Mouse (Mus musculus) cerebellum, adult 18-20 months (tissue): ENCODE data around the gene Il17rd.

Source experiments
- DNase-seq, 2 experiments: peaks; one replicate each; pipeline ENCODE4 v3.0.0; 2021

Il17rd gene

DNA sequence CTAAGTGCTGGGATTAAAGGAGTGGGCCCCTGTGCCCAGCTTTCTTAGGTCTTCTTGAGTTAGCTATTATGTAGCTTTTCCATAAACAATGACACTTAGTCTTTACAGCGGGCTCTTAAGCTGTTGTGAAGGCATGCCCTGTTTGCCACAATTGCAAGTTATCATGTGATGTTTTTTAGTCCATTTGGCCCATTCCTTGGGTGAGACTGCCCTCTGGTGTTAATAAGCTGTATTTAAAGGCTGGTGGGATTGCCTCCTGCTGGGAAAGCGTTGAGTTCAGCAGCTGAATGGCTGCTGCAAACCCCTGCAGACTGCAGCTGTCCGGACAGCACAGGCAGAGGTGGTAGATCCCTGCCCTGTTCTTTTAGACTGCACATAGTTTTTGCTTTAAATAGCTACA, 58.0 kb downstream of the Il17rd start:
- DNase-seq = peak; percentile 7 to 25

DNA sequence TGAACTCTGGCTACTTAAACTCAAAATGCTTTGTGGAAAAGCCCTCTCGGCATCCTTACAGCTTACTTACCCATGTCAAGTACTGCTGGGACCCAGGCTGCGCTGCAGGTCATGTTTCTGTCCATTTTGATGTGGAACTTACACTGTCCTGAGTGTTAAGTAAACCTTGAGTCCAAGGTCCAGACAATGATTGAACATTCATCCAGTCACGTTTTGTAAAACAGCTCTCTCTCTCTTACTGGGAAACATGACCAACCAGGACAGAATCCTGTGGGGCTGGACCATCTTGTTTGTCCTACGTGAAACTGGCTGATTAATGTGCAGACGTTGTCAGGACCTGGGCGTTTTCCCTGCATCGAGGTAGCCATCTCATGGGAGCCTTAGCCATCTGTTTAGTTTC, 63.0 kb downstream of the Il17rd start:
- DNase-seq = no peak

DNA sequence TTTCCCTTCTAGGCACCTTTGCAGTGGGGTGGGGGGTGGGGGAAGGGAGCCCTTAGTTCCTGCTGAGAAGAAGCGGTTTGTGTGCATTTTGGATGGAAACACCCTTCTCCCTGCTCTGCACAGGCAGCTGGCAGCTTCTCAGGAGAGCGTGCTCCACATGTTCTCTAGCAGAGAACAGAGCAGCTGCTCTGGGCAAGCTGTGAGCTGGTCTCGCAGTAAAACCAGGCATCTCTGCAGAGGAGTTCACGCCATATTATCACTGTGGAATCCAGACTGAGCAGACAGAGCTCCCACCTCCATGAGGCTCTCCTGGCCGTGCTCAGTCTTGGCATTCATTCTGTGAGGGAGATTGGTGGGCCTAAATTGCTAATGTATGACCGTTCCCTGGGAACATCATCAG, 64.0 kb downstream of the Il17rd start:
- peak in 1 of 2 experiments; percentile 9 for DNase-seq

DNA sequence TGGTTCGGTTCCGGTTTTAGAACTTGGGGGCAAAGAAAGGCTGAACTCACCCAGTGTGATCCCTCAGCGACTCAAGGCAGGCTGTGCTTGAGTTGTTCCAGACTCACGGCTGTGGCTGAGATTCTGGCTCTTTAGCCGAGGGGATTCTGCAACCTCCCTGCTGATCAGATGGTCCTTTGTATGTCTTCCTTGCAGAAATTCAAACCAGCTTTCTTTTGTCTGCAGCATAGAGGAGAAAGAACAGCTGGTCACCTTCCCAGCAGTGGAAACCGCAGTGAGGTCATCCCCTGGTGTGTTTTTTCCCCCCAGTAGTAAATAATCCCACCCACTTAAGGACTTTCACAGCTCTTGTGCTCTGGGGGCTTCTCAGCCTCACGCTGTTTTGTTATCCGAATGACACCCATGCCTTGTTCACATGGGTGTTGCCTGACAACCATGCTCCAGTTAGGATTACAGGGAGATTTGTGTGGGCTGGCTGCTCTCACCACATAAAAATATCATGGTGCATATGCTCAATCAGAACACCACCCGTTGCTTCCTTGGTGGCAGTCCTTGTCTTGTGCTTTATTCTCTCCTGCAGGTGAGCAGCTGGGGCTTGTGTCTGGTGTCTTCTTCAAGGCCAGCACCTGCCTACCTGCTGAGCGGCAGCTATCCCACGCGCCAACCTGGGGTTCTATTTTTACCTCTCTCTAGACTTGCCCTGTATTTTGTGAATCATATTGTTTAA, 67.2 kb downstream of the Il17rd start:
- no peak for DNase-seq

DNA sequence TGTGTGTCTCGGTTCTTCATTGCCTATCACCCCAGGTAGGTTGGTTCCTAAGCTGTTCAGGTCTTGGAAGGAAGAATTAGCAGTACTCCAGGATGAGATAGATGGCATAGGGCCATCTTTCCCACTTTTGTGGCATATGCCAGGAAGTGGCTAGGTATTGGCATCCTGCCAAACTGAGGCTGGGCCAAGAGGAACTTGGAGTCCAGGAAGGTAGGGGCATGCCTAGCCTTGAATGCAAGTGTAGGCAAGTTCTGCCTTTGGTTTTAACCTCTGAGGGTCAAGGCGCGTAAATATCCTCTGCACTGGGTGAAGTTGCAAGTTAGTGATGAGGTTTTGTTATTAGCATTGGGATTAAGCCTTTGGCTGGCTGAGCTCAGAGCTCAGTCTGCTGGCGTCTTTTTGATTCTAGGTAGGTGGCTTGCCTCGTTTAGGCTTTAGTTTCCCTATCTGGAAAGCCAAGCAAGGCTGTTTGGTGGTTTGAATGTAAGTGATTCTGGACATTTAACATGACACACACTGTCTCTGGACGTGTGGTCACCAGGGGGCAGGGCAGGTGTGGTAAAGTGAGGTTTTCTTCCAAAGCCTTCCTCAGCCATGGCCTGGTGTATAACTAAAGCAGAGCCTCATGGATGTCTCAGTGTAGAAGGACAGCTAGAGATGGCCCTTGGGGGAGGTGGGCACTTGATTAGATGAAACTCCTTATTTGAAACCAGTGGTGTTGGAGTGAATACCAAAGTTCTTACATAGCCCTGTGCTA, 70.2 kb downstream of the Il17rd start:
- DNase-seq = peak; percentile 22 to 23

DNA sequence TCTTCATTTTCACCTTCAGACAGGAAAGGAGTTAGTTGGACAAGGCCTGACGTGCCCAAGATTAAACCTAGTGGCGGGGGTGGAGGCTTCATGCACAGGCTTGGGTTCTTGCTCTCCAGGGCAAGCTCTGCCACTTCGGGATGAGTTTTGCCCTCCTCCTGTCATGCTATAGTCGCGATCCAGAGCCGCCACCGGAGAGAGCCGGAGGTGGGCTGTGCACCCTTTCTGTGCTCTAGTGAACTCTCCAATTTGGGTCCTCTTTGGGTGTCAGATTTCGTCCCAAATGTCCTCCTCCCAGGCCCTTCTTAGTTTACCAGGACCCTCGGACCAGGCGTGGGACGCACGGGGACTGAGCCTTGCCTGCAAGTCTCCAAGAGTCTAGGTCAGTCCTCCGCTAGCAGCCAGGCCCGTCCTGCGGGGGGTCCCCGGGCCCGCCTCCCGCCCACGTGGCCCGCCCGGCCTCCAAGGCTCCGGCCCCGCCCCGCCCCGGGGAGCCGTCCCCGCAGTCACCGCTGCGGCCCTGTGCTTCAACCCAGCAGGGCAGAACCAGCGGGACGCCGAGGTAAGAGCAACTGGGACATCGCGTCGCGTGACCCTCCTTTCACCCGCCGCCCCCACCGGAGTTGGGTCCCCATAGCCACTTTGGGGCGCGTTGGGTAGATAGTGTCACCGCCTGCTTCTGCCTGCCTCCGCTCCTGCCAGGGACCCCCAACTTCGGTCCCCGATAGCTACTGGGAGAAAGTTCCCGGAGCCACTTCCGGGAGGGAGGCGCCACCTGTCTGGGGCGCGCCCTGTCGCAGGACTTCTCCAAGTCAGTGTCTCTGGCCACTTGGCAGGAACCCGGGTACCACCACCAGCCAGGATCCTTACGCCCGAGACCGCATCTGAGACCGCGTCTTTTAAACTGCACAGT, 75.9 kb downstream of the Il17rd start, which contains the start of gene Arhgef3:
TSS of gene Arhgef3 (plus strand) at position 538 of the 913 bp plus-strand sequence.
- peak in 1 of 2 experiments; percentile 27 for DNase-seq

DNA sequence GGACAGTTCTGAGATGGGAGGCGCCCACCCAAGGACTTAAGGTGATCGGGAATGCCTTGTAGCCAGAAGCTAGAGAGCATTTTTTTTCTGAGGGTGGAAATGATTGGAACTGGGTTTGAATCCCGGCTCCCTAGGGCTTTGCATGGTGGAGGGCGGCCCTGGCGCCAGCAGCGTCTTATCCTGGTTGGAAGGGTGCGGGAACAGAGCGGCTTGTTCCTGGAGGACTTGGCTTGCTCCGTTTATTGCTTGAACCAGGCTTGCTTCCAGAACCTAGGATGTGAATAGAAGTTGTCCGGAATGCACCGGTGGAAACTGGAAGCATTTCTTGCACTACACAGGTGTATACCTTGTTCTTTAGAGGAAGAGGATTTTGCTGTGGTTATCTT, 76.5 kb downstream of the Il17rd start:
- no peak for DNase-seq

DNA sequence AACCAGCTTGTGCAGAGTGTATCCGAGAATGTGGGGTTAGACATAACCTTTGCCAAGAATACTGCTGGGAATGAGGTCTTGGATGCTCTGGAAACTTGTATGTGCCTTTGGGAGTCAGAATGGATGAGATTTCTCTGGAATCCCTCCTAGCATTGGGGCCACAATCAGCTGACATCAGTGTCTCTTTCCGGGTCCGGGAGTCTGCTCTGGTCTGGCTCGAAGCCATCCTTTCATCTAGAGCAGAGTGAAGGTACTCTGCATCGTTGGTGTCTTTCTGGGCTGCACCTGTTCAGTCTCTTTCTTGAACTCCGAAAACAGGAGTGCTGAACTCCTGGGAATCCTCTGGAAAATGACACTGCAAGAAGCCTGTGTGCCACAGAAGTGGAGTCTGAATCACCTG, 77.2 kb downstream of the Il17rd start:
- no peak for DNase-seq

DNA sequence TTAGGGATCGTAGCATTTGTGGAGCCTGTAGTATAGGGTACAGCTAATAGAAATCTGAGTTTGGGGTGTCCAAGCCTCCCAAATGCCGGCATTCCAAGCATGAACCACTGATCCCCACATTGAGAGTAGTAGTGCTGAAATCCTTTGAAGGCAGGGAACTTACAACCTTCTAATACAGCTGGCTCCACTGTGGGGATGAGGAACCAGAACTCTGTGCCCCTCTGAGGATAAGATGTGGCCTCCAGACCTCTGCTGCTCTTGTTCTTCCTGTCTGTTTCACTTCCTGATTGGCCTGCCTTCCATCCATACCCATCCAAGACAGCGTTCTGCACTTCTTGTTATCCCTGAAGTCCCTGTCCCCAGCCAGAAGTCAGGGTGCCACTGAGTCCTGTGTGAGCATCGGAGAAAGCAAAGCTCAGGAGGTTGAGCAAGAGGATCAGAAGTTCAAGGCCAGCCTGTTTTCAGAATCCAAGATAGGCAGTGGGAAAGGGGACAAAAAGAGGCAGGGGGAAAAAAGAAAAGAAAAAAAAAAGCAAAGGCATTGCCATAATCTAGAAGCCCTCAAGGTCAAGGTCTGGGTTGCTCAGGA, 77.9 kb downstream of the Il17rd start:
- no peak for DNase-seq

DNA sequence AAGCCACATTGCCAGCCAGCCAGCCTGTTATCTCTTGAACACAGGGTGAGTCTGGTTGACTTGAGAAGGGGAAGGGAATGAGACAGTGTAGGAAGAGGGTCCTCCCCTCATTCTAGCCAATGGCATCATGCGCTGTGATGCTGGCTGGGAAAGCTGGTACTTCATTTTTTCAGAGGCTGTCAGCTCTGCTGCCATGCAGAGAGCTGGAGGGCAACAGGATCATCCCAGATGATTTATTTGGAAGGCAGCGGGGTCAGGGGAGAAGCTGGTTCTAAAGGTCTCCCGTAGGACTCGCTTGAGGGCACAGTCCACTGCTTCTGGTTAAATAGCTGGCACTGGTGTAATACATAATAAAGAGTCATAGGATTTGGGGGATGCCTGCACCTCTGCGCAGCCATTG, 79.8 kb downstream of the Il17rd start:
- DNase-seq = no peak

DNA sequence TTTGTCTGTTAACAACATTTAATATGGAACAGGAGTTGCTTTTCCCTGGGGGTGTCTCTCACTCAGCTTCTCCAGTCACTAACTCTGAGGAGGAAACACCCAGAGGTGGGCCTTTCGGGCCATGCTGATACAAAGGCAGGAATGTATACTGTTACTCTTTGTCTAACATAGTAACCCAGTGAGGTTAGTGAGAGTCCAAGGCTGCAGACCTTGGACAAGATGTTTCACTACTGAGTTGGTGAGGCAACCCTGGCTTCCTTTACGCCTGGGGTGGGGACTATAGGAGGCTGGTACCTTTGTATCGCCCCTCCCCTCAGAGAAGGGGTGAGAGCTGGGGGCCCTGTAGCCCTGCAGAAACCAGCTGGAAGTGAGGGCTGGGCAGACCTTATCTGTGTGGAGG, 83.9 kb downstream of the Il17rd start:
- no peak for DNase-seq

DNA sequence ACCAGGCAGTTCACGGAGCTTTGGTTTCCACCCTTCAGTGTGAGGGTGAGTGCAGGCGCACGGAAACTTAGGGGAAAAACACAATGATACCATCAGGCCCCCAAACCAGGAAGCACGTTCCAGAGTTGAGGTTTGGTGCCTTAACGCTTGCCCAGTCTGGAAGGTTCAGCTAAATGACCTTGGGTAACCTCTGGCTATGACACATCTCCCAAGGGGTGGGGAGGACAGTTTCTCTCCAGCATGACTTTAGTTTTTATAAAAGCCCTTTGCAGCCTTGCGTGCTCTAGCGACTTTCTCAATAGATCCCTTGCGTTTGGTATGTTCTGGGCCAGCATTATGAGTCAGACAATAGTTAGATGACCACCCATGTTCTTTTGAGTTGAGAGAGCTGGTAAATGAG, 84.8 kb downstream of the Il17rd start:
- DNase-seq = no peak

DNA sequence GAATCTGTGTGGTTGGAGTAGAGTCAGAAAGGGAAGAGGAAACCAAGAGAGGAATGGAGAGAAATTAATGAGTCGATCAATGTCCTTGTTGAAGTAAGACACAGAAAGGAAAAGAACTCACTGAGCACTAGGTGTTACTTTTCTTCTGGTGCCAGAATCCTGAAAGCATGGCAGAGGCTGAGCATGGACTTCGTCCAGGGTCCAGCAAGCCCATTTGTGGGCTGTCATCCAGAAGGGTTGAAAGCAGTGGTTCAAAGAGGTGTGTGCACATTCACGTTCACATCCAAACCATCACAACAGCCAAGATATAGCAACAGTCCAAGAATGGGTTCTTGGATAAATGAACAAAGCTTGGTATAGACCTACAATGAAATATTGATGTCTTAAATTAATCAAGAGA, 91.3 kb downstream of the Il17rd start:
- no peak for DNase-seq

DNA sequence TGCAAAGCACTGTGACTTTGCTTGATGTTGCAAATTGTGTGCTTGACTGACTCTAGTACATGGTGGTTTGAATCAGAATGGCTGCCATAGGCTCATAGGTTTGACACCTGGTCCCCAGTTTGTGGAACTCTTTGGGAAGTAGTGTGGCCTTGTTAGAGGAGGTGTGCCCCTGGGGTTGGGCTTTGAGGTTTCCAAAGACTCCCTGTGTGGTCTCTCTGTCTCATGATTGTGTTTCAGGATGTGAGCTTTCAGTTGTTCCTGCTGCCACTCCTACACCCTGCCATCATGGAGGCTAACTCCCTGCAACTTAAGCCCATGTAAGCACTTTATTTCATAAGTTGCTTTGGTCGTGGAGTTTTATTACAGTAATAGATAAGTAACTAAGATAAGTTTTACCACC, 91.9 kb downstream of the Il17rd start:
- no peak for DNase-seq

DNA sequence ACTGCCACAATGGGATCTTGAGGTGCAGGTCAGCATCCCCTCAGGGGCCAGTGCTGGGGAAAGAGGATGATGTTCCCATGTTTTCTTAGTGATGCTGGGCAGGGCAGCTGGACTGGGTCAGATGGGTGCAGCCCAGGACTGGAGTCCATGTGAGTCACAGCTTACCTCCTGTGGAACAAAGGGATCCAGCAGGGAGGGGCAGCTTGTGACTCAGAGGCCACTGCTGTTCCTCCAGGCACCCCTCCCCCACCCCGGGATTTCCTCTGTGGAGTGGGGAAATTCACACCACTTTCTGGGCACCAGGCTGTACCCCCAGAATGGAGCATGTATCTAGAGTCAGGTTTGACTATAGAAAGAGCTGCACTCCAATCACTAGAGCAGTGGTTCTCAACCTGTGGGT, 92.8 kb downstream of the Il17rd start:
- no peak for DNase-seq

DNA sequence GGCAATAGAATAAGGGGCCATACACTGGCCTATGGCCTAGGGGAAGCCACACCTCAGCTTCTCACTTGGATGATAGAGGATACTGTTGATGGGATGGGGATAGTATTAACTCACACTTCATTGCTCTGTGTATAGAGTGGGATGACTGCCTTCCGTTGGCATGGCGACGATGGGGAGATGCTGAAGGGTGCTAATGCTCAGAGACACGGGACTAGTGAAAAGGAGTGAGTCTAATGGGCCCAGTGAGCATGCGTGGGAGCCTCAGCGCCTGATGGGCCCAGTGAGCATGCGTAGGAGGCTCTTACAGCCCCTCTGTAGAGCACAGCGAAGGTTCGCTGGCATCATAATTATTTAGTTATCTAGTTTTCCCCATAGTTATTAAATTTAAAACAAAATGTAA, 100.2 kb downstream of the Il17rd start:
- DNase-seq = no peak

DNA sequence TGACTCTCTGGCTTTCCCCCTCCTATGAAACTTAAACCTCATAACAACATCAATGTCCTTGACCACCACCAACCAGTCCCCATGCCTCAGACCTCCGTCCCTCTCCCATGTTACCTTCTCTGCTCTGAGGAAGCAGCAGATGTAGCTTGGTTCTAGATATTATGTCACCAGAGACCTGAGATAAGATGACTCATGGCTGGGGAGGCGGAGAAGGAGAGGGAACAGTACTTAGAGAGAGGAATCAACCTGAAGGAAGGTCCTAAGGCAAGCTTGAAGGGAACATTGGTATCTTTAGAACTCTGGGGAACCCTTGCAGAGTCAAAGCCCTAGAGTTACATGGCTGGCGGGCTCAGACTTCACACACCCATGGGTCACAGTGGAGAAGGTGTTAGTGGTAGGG, 101.2 kb downstream of the Il17rd start:
- no peak for DNase-seq

DNA sequence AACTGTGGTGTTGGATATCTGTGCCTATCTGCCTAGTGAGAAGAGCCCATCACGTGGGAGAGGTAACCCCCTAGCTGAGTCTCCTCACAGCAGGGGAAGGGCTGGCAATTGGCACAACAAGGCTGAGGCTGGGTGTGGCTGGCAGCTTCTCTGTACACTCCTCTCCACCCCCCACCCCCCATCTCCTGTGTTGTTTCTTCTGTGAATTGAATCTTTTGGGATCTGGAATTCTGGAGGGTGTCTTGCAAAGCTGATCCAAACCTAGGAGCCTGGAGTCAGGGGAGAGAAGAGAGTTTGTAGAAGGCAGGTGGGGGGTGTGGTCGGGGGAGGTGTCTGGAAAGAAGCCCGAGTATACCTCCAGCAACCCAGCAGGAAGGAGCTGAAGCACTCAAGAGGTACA, 102.7 kb downstream of the Il17rd start:
- DNase-seq = no peak

DNA sequence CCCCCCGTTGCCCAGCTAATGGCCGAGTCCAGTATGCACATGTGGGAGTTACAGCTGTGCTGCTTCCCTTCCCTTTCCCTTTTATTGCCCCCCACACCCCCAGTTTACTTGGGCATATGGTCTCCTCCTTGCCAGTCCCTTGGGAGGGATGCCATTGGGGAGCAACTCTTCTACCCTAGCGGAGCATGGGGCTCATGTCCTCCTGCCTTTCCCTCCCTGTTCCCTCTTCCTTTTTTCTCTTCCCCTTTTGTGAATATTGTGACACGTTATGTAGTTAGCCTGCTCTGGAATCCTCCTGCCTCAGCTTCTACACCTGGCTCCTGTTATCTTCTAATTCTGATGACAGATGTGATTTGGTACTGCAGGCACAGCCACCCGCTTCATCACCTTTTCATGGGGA, 103.9 kb downstream of the Il17rd start:
- DNase-seq = no peak

DNA sequence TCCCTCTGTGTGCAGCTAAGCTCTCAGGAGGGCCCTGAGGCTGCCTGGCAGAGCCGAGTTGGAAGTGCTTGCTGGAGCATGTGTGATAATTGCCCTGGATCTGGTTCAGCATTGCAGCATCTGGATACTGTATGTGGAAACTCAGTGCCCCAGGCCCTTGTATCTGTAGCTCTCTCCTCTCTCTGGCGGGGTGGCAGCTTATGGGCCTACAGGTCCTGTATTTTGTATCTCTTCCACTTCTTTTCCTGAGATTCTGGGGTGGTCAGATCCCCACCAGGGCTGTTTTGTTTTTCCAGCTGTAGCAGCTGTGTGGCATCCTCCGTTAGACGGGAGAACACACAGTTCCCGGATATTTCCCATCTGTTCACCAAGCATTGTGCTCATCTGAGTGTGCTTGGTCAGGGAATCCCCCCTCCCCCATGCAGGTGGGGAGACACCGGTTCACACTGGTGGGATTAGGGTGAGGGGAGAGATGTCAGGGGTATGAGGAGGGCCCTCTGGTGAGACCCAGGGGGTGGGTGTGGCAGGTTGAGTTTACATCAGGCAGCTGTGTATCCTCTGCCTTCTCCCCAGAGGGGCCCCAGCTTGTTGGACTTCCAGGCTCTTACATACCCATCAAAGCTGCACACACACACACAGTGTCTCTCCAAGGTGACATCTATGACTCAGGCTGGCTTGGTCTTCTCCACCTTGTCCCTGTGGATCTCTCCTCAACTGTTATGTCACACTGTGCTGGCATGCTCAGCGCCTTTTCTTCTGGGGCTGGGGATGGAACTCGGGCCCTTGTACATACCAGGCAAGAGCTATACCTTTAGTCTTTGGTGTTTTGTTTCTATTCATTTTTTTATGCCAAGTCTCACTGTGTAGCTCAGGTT, 106.7 kb downstream of the Il17rd start:
- DNase-seq = no peak

DNA sequence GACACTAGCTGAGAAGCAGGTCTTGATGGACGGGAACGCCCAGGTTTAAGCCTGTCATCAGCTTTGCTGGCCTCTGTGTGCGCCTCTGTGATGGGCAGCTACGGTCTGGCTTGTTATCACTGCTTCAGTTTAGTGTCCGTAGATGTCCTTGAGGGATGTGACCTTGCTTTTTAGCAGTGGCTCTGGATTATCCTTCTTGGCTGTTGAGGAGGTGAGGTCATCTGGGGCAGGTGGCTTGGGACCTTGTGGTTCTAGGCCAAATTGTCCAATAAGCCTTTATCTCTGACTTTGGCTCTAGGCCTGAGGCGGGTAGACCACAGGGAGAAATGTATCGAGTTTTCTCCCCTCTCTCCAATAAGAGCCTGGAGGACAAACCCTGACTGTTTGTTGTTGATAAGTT, 109.0 kb downstream of the Il17rd start:
- no peak for DNase-seq

DNA sequence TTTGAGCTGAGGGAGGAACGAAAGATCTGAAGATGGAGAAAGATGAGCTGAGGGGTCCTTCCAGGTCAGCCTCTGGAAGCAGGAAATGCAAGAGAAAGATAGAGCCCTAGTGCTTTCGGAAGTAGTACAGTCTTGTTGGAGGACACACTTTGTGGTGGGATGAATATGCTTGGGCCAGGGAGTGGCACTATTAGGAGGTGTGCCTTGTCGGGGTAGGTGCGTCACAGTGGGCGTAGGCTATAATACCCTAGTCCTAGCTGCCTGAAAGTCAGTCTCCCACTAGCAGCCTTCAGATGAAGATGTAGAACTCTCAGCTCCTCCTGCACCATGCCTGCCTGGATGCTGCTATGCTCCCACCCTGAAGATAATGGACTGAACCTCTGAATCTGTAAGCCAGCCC, 110.7 kb downstream of the Il17rd start:
- no peak for DNase-seq
